Mouse (Mus musculus): Measurements from ENCODE around the gene Mtx3. TPM values are rescaled to one million over a fixed set of nuclear protein-coding genes. Genes with fewer than 3 reads are reported as not detected.
A peak's percentile ranks its signal among the peaks of the same experiment; 100 is the strongest.
"Not testable (repeated sequence)": the region's sequence is repeated elsewhere in the genome, so short reads cannot be mapped to it uniquely, and the experiment has no call there.

Gene Mtx3
- 10 to 100 TPM; 25.0 to 26.5 TPM for total RNA-seq (2021)
- long read RNA-seq, experiment 1, partial matches to known transcripts: 0 of 6 reads
- long read RNA-seq, experiment 1, other reads (novel, unspliced or antisense): 6 of 6 reads
- long read RNA-seq, experiment 2, partial matches to known transcripts: 0 of 6 reads
- long read RNA-seq, experiment 2, other reads (novel, unspliced or antisense): 6 of 6 reads

GRCm38 (mm10) chr13:92844586-92845221 lies at the start of gene Mtx3:
Gene Mtx3 (plus strand): TSS chr13:92844760.
- DNase-seq (ENCODE audit: low spot score in 2 of 2): peak; percentile 82 to 86
- intact Hi-C loops (cut with DNase I): no loop called here

- DNase-seq (ENCODE audit: low spot score in 2 of 2): no peak
- intact Hi-C loops (cut with DNase I): no loop called here
Measured at GRCm38 (mm10) chr13:92798830-92799229, 45.7 kb upstream of the Mtx3 start.

GRCm38 (mm10) chr13:92799306-92799925 lies 45.1 kb upstream of the Mtx3 start:
- DNase-seq (ENCODE audit: low spot score in 2 of 2): peak in 1 of 2 experiments; percentile 33
- intact Hi-C loops (cut with DNase I): no loop called here

- intact Hi-C loops (cut with DNase I): no loop called here
Measured at GRCm38 (mm10) chr13:92806785-92807184, 37.8 kb upstream of the Mtx3 start.

GRCm38 (mm10) chr13:92807849-92808248 lies 36.7 kb upstream of the Mtx3 start:
- no peak for DNase-seq (ENCODE audit: low spot score in 2 of 2)
- intact Hi-C loops (cut with DNase I): no loop called here

More at GRCm38 (mm10) chr13:92806785-92807184, 37.8 kb upstream of the Mtx3 start:
- DNase-seq (ENCODE audit: low spot score in 2 of 2): no peak

- DNase-seq (ENCODE audit: low spot score in 2 of 2): peak in 1 of 2 experiments; percentile 55
- intact Hi-C loops (cut with DNase I): not testable (repeated sequence)
Measured at GRCm38 (mm10) chr13:92810592-92810991, 34.0 kb upstream of the Mtx3 start.

GRCm38 (mm10) chr13:92816329-92816728 lies 28.2 kb upstream of the Mtx3 start:
- intact Hi-C loops (cut with DNase I): no loop called here

GRCm38 (mm10) chr13:92817357-92817756 lies 27.2 kb upstream of the Mtx3 start:
- DNase-seq (ENCODE audit: low spot score in 2 of 2): no peak
- intact Hi-C loops (cut with DNase I): no loop called here

More at GRCm38 (mm10) chr13:92816329-92816728, 28.2 kb upstream of the Mtx3 start:
- no peak for DNase-seq (ENCODE audit: low spot score in 2 of 2)

GRCm38 (mm10) chr13:92828820-92829219 lies 15.7 kb upstream of the Mtx3 start:
- intact Hi-C loops (cut with DNase I): no loop called here
- DNase-seq (ENCODE audit: low spot score in 2 of 2): no peak

- intact Hi-C loops (cut with DNase I): no loop called here
- DNase-seq (ENCODE audit: low spot score in 2 of 2): peak in 1 of 2 experiments; percentile 52
Measured at GRCm38 (mm10) chr13:92833162-92833561, 11.4 kb upstream of the Mtx3 start.

- intact Hi-C loops (cut with DNase I): no loop called here
- no peak for DNase-seq (ENCODE audit: low spot score in 2 of 2)
Measured at GRCm38 (mm10) chr13:92846438-92846837, 1.9 kb downstream of the Mtx3 start.

- intact Hi-C loops (cut with DNase I): no loop called here
Measured at GRCm38 (mm10) chr13:92847336-92847735, 2.8 kb downstream of the Mtx3 start.

GRCm38 (mm10) chr13:92848002-92848401 lies 3.4 kb downstream of the Mtx3 start:
- intact Hi-C loops (cut with DNase I): no loop called here
- no peak for DNase-seq (ENCODE audit: low spot score in 2 of 2)

More at GRCm38 (mm10) chr13:92847336-92847735, 2.8 kb downstream of the Mtx3 start:
- no peak for DNase-seq (ENCODE audit: low spot score in 2 of 2)

- peak in 1 of 2 experiments; percentile 2 for DNase-seq (ENCODE audit: low spot score in 2 of 2)
- intact Hi-C loops (cut with DNase I): no loop called here
Measured at GRCm38 (mm10) chr13:92855901-92856300, 11.3 kb downstream of the Mtx3 start.

- DNase-seq (ENCODE audit: low spot score in 2 of 2): peak in 1 of 2 experiments; percentile 0
Measured at GRCm38 (mm10) chr13:92858808-92859207, 14.2 kb downstream of the Mtx3 start.

GRCm38 (mm10) chr13:92859959-92860358 lies 15.4 kb downstream of the Mtx3 start:
- intact Hi-C loops (cut with DNase I): no loop called here
- peak in 1 of 2 experiments; percentile 1 for DNase-seq (ENCODE audit: low spot score in 2 of 2)

More at GRCm38 (mm10) chr13:92858808-92859207, 14.2 kb downstream of the Mtx3 start:
- intact Hi-C loops (cut with DNase I): no loop called here

- intact Hi-C loops (cut with DNase I): no loop called here
- no peak for DNase-seq (ENCODE audit: low spot score in 2 of 2)
Measured at GRCm38 (mm10) chr13:92865358-92865757, 20.8 kb downstream of the Mtx3 start.

GRCm38 (mm10) chr13:92866680-92867079 lies 22.1 kb downstream of the Mtx3 start:
- intact Hi-C loops (cut with DNase I): no loop called here

GRCm38 (mm10) chr13:92879514-92879913 lies 35.0 kb downstream of the Mtx3 start:
- intact Hi-C loops (cut with DNase I): no loop called here
- peak in 1 of 2 experiments; percentile 2 for DNase-seq (ENCODE audit: low spot score in 2 of 2)

More at GRCm38 (mm10) chr13:92866680-92867079, 22.1 kb downstream of the Mtx3 start:
- no peak for DNase-seq (ENCODE audit: low spot score in 2 of 2)

- DNase-seq (ENCODE audit: low spot score in 2 of 2): peak in 1 of 2 experiments; percentile 4
Measured at GRCm38 (mm10) chr13:92879933-92880332, 35.4 kb downstream of the Mtx3 start.

More at GRCm38 (mm10) chr13:92879933-92880332, 35.4 kb downstream of the Mtx3 start:
- intact Hi-C loops (cut with DNase I): no loop called here

Measured in left cerebral cortex, postnatal 14 days (tissue).